Mouse (Mus musculus): ENCODE measurements around the gene Kifc5b.
"Not testable (repeated sequence)": the region's sequence is repeated elsewhere in the genome, so short reads cannot be mapped to it uniquely, and the experiment has no call there.

The Kifc5b gene

GRCm38 (mm10) chr17:26916711-26917482, at the start of gene Kifc5b:
Gene Kifc5b (plus strand): TSS chr17:26917091.
- peak; percentile 99 for DNase-seq (ENCODE audit: low spot score)

- DNase-seq (ENCODE audit: low spot score): no peak
Observed at GRCm38 (mm10) chr17:26868756-26869155, 48.1 kb upstream of the Kifc5b start.

- DNase-seq (ENCODE audit: low spot score): no peak
Observed at GRCm38 (mm10) chr17:26872870-26873269, 44.0 kb upstream of the Kifc5b start.

- DNase-seq (ENCODE audit: low spot score): no peak
Observed at GRCm38 (mm10) chr17:26873502-26873901, 43.4 kb upstream of the Kifc5b start.

GRCm38 (mm10) chr17:26874542-26874941, 42.3 kb upstream of the Kifc5b start:
- no peak for DNase-seq (ENCODE audit: low spot score)

- DNase-seq (ENCODE audit: low spot score): no peak
Observed at GRCm38 (mm10) chr17:26877927-26878326, 39.0 kb upstream of the Kifc5b start.

GRCm38 (mm10) chr17:26879235-26879634, 37.7 kb upstream of the Kifc5b start:
- no peak for DNase-seq (ENCODE audit: low spot score)

GRCm38 (mm10) chr17:26882706-26883105, 34.2 kb upstream of the Kifc5b start:
- no peak for DNase-seq (ENCODE audit: low spot score)

- DNase-seq (ENCODE audit: low spot score): no peak
Observed at GRCm38 (mm10) chr17:26883585-26883984, 33.3 kb upstream of the Kifc5b start.

GRCm38 (mm10) chr17:26884995-26885926, 31.6 kb upstream of the Kifc5b start:
- DNase-seq (ENCODE audit: low spot score): peak; percentile 91

- DNase-seq (ENCODE audit: low spot score): peak; percentile 78
Observed at GRCm38 (mm10) chr17:26886047-26886749, 30.7 kb upstream of the Kifc5b start.

GRCm38 (mm10) chr17:26887926-26888325, 29.0 kb upstream of the Kifc5b start:
- no peak for DNase-seq (ENCODE audit: low spot score)

- no peak for DNase-seq (ENCODE audit: low spot score)
Observed at GRCm38 (mm10) chr17:26892635-26893375, 24.1 kb upstream of the Kifc5b start.

GRCm38 (mm10) chr17:26893492-26893891, 23.4 kb upstream of the Kifc5b start:
- no peak for DNase-seq (ENCODE audit: low spot score)

- no peak for DNase-seq (ENCODE audit: low spot score)
Observed at GRCm38 (mm10) chr17:26894342-26894741, 22.5 kb upstream of the Kifc5b start.

- DNase-seq (ENCODE audit: low spot score): peak; percentile 70
Observed at GRCm38 (mm10) chr17:26895578-26895977, 21.3 kb upstream of the Kifc5b start.

- no peak for DNase-seq (ENCODE audit: low spot score)
Observed at GRCm38 (mm10) chr17:26900916-26901315, 16.0 kb upstream of the Kifc5b start.

GRCm38 (mm10) chr17:26904320-26904719, 12.6 kb upstream of the Kifc5b start:
- DNase-seq (ENCODE audit: low spot score): no peak

- DNase-seq (ENCODE audit: low spot score): not testable (repeated sequence)
Observed at GRCm38 (mm10) chr17:26907506-26907905, 9.4 kb upstream of the Kifc5b start.

GRCm38 (mm10) chr17:26915248-26915647, 1.6 kb upstream of the Kifc5b start:
- no peak for DNase-seq (ENCODE audit: low spot score)

GRCm38 (mm10) chr17:26917560-26917959, 669 bp downstream of the Kifc5b start:
- DNase-seq (ENCODE audit: low spot score): not testable (repeated sequence)

- DNase-seq (ENCODE audit: low spot score): no peak
Observed at GRCm38 (mm10) chr17:26918343-26918742, 1.5 kb downstream of the Kifc5b start.
